Mouse (Mus musculus): ENCODE measurements around the gene Vmo1.
A peak's percentile ranks its signal among the peaks of the same experiment; 100 is the strongest.
"Not testable (repeated sequence)": the region's sequence is repeated elsewhere in the genome, so short reads cannot be mapped to it uniquely, and the experiment has no call there.

The Vmo1 gene

DNA sequence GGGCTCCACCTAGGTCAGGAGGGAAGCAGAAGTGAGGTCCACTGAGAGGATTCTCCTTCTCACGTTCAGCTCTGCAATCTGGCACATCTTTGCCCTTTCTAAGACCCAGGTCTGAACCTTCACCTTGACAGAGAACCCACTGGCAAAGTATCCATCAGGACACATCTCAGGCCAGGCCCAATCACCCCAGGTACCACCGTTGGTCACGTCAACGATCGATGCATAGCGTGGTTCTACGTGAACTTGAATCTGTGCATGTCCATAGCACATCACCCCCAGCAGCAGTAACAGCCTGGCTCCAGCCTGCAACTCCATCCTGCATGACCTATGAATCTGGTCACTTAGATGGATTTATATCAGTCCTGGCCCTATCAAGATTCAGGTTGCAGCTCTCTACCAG, at the start of gene Vmo1:
TSS of gene Vmo1 (minus strand) at position 329 of the 400 bp plus-strand sequence.
- no peak for DNase-seq (ENCODE audit: low read depth, low spot score)

DNA sequence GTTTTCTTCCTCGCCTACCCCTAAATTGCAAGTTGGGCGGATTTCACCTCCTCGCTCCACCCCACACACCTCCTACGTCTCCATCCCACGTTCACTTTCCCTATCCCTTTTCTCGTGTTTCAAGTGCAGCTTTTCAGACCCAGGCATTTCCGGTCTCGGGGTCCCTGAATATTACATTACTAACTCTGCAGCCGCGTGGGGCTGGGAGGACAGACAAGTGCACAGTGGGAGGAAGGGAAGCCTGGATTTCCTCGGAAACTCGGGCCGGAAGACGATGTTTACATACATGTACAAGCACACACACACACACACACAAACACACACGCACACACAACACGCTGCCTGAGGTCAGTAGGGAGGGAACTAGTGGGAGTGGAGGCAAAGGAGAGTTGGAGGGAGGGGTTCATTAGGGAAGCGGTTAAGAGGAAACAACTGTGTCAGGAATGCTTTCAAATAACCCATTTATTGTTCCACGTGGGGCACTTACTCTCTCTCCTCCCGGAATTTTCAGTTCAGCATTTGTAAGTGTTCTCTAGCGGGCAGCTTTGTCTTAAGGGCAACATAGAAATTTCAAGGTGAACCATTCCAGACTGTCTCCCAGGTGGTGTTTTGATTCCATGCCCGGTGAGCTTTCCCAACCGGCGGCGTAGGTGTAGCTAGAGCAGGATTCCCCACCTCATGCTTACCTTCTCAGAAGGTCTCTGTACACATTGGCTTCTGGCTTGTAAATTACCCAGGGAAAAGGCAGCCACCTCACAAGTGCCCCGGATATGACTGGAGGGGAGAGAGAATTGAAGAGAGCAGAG, 49.3 kb upstream of the Vmo1 start:
- DNase-seq (ENCODE audit: low read depth, low spot score) = peak; percentile 48

DNA sequence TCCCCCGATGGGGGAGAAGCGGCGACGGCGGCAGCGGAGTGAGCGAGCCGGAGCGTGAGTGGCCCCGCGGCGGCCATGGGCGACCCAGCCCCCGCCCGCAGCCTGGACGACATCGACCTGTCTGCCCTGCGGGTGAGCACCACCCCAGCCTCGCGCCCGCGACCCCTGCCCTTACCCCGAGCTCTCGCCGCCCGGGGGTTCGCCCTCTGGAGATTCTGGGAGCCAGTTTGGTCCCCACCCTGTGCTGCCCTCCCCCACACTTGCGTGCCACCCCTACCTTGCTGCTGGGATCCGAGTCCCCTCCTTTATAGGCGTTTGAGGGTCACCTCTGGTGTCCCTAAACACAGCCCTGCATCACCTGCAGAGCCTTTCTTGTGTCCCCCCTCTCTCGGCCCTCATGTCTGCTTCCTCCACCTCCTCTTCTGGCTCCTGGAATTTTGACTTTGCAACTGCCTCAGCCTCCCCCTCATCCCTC, 48.6 kb upstream of the Vmo1 start:
- no peak for DNase-seq (ENCODE audit: low read depth, low spot score)

DNA sequence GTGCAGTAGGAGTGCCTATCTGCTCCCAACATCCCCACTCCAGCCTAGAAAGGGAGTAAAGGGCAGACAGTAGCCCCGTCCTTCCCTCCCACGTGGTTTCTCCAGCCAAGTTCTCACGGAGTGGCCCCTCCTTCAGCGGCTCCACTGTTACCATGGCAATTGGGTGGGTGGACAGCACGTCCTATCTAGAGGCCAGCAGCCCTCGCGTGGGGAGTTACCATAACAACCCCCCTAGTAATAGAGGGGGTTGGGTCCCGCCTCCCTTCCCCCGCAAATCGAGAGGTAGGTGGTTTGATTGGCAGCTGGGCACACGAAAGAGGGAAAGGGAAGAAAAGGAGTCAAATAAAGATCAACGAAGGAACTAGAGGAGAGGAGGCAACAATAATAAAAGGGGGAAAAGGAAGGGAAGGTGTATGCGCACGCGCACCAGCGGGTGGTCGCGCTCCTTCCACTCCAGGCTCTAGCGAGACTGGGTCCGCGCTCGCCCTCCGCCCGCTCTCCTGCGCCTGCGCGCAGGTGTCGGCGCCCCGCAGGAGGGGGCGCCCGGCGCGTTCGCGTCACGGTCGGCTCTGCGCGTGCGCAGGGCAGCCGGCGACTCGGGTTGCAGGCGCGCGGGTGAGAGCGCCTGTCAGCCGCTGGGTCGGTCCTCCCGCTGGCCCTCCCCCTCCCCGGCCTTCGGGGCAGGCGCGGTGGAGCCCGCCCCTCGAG, 48.0 kb upstream of the Vmo1 start, which contains the start of gene Mink1:
TSS of gene Mink1 (plus strand) at position 595 of the 708 bp plus-strand sequence.
- peak; percentile 96 for DNase-seq (ENCODE audit: low read depth, low spot score)

DNA sequence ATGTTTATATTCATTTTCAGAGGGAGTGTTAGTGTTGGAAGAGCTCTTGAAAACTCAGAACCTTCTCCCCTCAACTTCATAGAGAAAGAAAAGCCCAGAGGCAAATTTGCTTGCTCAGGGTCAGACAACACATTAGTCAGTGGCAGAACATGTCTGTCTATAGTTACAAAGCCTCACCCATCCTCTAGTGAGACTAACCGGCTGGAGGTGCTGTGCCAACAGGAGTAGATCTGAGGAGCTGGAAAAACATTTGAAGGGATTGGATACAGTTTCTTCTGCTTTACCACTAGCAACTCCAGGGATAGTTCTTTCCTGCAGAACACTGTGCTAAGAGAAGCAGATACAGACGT, 47.5 kb upstream of the Vmo1 start:
- no peak for DNase-seq (ENCODE audit: low read depth, low spot score)

DNA sequence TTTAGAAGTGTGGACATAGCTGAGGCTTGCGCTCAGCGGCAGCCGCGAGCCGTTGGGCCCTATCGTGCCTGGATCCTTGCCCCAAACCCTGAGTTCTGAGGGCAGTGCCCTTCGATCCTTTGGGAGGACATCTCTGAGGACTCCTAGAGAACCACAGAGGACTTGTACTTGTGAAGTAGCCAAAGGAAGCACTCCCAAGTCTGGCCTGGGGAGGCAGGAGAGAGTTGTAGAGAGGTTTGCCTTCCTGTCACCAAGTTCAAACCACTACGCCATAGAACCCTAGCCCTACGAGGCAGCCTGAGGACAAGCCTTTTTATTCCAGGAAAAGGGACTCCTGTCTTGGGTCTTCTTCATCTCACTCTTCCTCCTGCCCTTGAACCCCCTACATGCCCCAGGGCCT, 43.1 kb upstream of the Vmo1 start:
- no peak for DNase-seq (ENCODE audit: low read depth, low spot score)

DNA sequence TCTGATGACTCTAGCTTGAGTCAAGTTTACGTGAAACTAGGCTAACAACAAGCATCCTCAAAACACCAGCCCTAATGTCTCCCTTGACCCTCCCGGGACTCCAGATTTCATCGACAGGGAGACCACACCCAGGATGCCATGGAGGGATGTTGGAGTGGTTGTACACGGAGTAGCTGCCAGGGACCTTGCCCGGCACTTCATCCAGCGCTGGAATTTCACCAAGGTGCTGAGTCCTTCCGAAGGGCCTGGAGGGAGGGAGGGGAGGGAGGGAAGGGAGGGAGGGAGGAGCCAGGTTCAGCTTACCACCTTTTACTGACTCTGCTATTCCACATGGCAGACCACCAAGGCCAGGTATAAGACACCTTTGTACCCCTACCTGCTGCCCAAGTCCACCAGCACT, 39.5 kb upstream of the Vmo1 start:
- no peak for DNase-seq (ENCODE audit: low read depth, low spot score)

DNA sequence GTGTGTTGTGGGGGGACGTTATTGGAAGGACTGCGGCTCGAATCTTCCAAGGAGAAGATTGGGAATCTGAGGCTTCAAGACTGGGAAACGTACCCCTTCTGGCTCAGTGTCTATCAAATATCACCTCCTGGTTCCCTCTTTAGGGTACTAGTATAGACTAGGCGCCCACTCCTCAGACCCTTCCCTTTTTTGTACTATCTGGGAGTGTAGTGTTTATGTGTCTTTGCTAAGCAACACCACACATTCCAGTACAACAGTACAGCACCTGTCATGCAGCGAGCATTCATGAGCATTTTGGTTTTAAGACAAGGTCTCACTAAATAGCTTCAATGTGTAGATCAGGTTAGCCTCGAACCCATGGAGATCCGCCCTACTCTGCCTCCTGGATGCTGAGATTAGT, 37.1 kb upstream of the Vmo1 start:
- DNase-seq (ENCODE audit: low read depth, low spot score) = no peak

DNA sequence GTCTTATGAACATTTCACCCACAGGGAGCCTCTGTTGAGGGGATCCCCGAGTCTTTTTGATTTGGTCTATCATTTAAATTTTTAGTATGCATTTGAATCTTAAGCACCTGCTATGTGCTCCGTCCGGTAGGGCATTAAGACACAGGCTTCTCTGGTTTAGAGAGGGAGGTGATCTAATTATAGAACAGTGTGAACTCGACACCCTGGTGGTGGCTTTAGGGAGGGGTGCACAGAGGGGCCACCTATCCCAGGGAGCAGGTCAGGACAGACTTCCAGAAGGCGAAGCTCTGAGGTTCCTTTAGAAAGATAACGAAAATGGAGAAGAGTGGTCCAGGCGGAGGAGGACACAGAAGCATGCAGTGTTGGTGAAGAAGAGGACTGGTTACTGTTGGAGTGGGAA, 30.1 kb upstream of the Vmo1 start:
- DNase-seq (ENCODE audit: low read depth, low spot score) = no peak

DNA sequence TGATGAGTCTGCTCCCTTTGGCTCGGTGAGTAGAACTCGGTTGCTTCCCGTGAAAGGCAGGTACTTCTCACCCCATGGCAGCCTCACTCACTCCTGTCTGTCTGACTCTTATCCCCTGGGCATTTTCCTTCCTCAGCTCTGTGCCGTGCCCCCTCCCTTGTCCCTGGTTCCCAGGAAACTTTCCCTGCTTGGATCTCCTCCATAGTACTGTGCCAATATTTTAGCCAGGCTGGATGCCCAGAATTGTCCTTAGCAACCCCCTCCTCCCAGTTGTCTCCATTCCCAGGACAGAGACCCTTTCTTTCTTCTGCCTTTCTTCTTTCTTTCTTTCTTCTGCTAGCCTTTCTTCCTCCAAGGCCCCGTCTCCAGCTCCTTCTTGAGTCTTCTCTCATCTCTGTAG, 27.0 kb upstream of the Vmo1 start:
- DNase-seq (ENCODE audit: low read depth, low spot score) = no peak

DNA sequence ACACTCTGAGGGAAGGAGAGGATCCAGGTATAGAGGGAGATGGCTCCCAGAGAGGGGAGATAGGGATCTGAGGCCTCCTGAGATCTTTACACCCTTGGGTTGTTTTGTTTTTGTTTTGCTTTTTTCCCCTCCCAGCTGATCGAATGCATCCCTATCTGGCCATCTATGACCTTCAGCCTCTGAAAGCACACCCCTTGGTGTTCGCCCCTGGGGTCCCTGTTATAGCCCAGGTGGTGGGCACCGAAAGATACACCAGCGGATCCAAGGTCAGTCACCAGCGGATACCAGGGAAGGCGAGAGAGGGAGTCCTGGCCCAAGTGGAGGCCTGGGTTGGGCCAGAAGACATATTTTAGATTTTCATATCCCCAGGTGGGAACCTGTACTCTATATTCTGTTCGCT, 26.5 kb upstream of the Vmo1 start:
- no peak for DNase-seq (ENCODE audit: low read depth, low spot score)

DNA sequence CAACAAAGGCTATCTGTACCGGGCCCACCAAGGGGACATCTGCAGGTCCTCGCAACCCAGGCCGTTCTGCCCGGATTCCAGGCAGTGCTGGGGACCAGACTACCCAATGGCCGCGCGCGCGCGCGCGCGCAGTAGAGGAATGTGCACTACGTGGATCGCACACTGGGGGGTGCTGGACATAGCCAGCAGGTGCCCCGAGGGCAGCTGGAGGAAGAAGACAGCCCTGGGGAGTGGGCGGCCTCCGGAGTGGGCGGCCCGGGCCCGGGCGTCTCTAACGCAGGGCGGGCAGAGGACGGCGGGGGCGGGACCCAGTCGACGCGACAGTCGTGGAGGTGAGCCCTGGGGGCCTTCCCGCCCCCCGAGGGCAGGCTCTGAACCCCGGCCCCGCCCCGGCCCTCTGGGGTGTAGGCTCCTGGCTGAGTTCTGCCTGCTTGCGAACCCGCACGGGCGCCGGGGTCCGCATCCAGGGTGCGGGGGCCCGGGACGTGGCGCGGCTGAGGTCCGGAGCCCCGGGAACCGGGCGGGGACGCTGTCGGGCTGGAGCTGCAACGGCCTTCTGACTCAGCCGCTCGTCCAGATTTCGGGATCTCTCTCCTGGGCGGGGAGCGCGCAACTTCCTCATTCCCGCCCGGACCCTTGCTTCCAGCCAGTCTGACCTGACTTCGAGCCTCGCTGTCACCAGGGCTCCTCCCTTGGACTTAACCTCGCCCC, 25.6 kb upstream of the Vmo1 start, which contains the start of gene Pld2:
TSS of gene Pld2 (plus strand) at position 188 of the 711 bp plus-strand sequence.
- DNase-seq (ENCODE audit: low read depth, low spot score) = peak; percentile 87

DNA sequence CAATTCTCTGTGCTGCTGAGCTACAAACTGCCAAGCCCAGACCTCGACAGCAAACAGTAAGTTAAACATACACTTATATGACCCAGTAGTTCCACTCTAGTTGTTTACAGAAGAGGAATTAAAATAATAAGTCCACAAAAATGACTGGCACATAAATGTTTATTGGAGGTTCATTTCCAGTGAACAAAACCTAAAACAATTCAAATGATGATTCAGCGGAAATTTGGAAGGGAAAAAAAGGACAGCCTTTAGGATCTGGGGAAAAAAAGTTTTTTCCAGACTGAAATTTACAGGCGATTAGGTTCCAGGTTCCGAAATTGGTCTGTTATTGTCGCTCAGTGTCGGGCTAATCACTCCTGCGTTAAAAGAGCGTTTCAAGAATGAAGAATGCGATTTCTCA, 25.0 kb upstream of the Vmo1 start:
- no peak for DNase-seq (ENCODE audit: low read depth, low spot score)

DNA sequence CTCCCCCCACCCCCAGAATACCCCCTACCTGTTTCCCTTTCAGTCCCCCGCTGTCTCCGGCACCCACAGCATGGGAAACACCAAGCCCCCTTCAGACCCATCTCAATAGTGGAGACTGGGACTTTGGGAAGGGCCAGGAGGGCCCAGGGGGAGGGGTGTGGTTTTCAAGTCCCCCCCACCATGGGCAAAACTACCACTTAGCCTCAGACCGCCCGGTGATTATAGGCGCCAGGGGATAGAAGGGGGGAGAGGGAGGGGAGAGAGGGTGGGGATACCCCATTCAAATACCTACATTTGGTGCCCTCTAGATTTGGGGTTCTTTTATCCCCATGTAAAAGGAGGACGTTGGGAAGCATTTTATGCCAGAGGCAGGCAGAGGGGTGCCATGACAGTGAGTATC, 18.4 kb upstream of the Vmo1 start, which contains the start of gene Gm40193:
TSS of gene Gm40193 (minus strand) at position 101 of the 400 bp plus-strand sequence.
- DNase-seq (ENCODE audit: low read depth, low spot score) = no peak

DNA sequence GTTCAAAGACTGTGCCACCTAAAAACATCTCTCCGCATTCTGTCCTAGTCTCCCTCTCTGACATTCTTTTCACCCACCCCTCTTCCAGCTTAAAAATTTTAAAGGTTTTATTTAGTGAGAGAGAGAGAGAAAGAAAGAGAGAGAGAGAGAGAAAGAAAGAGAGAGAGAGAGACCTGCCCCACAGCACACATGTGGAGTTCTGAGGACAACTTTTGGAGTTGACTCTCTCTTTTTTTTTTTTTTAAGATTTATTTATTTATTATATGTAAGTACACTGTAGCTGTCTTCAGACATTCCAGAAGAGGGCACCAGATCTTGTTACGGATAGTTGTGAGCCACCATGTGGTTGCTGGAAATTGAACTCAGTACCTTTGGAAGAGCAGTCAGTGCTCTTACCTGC, 16.6 kb upstream of the Vmo1 start:
- not testable (repeated sequence) for DNase-seq (ENCODE audit: low read depth, low spot score)

DNA sequence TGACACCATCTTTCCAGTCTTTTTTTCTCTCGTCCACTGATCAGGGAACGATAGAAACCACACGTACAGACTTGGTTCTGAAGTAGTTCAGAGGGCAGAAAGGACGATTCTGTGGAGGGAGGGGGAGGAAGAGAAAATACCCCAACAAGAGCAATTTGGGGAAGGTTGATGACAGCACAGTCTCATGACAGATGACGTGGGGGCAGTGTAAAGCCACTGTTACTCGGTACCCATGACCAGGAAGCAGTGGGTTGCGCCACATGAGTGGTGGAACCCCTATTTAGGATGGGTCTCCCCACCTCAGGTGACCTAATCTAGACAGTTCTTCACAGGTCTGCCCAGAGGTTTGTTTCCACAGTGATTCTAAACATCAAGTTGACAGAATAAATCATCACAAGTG, 14.2 kb upstream of the Vmo1 start:
- no peak for DNase-seq (ENCODE audit: low read depth, low spot score)

DNA sequence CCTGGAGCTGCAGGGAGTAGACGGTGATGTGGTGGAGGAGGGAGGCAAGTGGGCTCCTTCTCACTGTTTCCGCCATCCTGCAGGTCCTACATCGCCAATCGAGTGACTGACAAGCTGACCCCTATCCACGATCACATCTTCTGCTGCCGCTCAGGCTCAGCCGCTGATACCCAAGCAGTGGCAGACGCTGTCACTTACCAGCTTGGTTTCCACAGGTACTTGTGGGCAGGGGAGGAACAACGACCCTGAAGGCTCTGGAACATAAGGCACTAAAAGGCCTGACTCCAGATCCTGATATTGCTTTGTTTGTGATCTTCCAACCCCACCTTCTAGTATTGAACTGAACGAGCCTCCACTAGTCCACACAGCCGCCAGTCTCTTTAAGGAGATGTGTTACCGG, 11.8 kb upstream of the Vmo1 start:
- DNase-seq (ENCODE audit: low read depth, low spot score) = no peak

DNA sequence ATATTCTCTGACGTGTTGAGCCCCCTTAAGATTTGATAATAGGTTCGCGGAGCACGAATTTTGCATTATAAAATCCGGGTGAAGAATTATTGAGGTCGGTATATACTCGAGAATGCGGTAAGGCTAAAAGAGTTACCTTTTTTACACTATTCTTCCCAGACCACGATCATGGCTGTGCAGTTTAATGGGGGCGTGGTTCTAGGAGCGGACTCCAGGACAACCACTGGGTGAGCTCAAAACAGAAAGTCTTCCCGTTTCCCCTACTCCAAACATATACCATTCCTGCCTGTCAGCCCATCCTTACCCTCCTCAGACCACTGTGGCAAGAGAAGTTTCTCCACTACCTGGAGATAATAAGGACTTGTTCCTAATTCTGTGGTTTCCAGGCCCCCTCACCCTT, 11.3 kb upstream of the Vmo1 start:
- DNase-seq (ENCODE audit: low read depth, low spot score) = no peak

DNA sequence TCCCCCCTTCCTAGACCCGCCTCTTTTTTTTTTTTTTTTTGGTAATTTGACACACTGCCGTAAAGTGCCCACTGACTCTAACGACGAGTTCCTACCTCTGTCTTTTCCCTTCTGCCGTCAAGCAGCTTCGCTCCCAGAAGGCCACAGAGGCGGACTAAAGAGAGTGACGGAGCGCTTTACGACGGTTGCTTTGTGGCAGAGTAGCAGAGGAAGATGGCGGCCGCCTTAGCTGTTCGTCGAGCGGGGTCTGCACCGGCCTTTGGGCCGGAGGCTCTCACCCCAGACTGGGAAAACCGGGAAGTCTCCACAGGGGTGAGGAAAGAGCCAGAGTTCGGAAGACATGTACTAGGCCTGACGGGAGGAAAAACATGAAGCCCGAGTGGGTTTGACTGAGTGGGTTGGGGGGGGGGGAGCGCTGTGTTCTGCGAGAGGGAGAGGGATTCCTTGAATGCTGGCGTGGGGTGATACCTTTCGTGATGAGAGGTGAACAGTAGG, 10.8 kb upstream of the Vmo1 start, which contains the start of gene Psmb6:
TSS of gene Psmb6 (plus strand) at position 184 of the 495 bp plus-strand sequence.
- DNase-seq (ENCODE audit: low read depth, low spot score) = peak; percentile 97

DNA sequence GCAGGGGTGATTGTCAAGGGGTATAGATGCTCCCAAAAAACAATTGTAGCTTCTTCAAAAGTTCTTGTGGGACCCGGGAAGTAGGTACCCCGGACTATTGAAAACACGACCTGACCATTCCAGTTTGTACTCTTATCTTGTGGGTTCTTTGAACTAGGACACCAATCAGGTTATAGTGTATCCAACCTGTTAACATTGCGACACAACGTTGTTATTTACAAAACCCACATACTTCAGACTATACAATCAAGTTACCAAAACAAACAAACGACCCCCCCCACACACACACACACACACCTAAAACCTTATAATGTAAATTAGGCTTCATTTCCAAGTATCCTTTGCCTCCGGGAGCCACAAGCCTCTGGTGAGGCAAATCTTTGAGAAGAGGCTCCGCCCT, 10.4 kb upstream of the Vmo1 start:
- no peak for DNase-seq (ENCODE audit: low read depth, low spot score)

DNA sequence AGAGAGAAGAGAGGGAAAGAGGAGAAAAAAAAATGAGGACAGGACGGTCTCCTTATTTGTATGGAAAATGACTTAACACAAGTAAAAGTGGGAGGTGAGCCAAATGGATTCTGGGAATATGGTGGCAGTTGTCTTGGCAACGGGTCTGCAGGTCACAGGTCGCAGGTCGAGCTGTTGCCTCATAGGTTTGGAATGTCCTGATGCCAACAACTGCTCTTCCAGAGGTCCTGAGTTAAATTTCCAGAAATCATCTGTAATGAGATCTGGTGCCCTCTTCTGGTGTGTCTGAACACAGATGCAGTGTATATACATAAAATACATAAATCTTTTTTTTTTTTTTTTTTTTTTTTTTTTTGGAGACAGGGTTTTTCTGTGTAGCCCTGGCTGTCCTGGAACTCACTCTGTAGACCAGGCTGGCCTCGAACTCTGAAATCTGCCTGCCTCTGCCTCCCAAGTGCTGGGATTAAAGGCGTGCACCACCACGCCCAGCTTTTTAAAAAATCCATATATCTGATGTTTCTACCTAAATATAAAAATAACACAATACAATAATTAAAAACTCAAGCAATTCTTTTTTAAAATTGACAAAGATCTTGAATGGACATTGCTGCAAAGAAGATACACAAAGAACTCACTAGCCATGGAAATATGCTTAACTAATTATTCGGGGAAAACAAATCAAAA, 9.0 kb upstream of the Vmo1 start:
- DNase-seq (ENCODE audit: low read depth, low spot score) = not testable (repeated sequence)
